Mouse (Mus musculus): ENCODE measurements at regions not wholly inside any gene's neighbourhood (a gene's known extent, or its start where the extent isn't known, plus 50 kb on each side); places are given as distances from the start of the nearest gene placed in this dataset.

- no peaks in the 10 kb centered on the region for H3K36me3 ChIP-seq (ENCODE audit: insufficient read depth, low read length)
- H3K9me3 ChIP-seq (ENCODE audit: low read length), result no peaks in the 10 kb centered on the region
- H3K27me3 ChIP-seq (ENCODE audit: insufficient read depth, low read length), result no peaks in the 10 kb centered on the region
- H3K4me1 ChIP-seq (replicated peaks; ENCODE audit: low read depth, low read length), result no peaks in the 10 kb centered on the region
- TF ChIP-seq NANOG (IDR thresholded peaks at IDR 0.05; ENCODE audit: borderline replicate concordance, low read length), result no peak
- peak; percentile 96 for TF ChIP-seq CTCF (conservative IDR thresholded peaks at IDR 0.05; ENCODE audit: low read length)
- no peak overlapping the region for H3K4me3 ChIP-seq (replicated peaks; ENCODE audit: low read length)
Measured at GRCm38 (mm10) chr8:78003888-78004543, 209.1 kb upstream of the Ttc29 start.

GRCm38 (mm10) chr8:78004891-78005290 is 208.2 kb upstream of the Ttc29 start:
- no peaks in the 10 kb centered on the region for H3K36me3 ChIP-seq (ENCODE audit: insufficient read depth, low read length)
- no peak overlapping the region for H3K4me3 ChIP-seq (replicated peaks; ENCODE audit: low read length)
- H3K4me1 ChIP-seq (replicated peaks; ENCODE audit: low read depth, low read length), result peaks cover 2% of the 10 kb centered on the region
- no peaks in the 10 kb centered on the region for H3K9me3 ChIP-seq (ENCODE audit: low read length)
- H3K27me3 ChIP-seq (ENCODE audit: insufficient read depth, low read length), result no peaks in the 10 kb centered on the region
- TF ChIP-seq NANOG (IDR thresholded peaks at IDR 0.05; ENCODE audit: borderline replicate concordance, low read length) (no peak), CTCF (conservative IDR thresholded peaks at IDR 0.05; ENCODE audit: low read length) (no peak), POU5F1 (IDR thresholded peaks at IDR 0.05; ENCODE audit: borderline replicate concordance, low read length) (no peak)

- Histone ChIP-seq H3K9me3 (ENCODE audit: low read length) (peaks cover 45% of the 10 kb centered on the region), H3K4me1 (replicated peaks; ENCODE audit: low read depth, low read length) (peaks cover 20% of the 10 kb centered on the region), H3K27me3 (ENCODE audit: insufficient read depth, low read length) (no peaks in the 10 kb centered on the region), H3K4me3 (replicated peaks; ENCODE audit: low read length) (no peak overlapping the region), H3K36me3 (ENCODE audit: insufficient read depth, low read length) (no peaks in the 10 kb centered on the region; the same call in 1 of the 2 replicates)
- no peak for TF ChIP-seq POU5F1 (IDR thresholded peaks at IDR 0.05; ENCODE audit: borderline replicate concordance, low read length)
- TF ChIP-seq NANOG (IDR thresholded peaks at IDR 0.05; ENCODE audit: borderline replicate concordance, low read length), result peak; percentile 76
Measured at GRCm38 (mm10) chr8:78013101-78013500, 200.0 kb upstream of the Ttc29 start.

GRCm38 (mm10) chr8:78018430-78019180 is 194.5 kb upstream of the Ttc29 start:
- no peaks in the 10 kb centered on the region for H3K27me3 ChIP-seq (ENCODE audit: insufficient read depth, low read length)
- peak; percentile 63; the same call in 1 of the 2 replicates for TF ChIP-seq NANOG (IDR thresholded peaks at IDR 0.05; ENCODE audit: borderline replicate concordance, low read length)
- no peak for TF ChIP-seq CTCF (conservative IDR thresholded peaks at IDR 0.05; ENCODE audit: low read length)
- H3K4me1 ChIP-seq (replicated peaks; ENCODE audit: low read depth, low read length), result peaks cover 29% of the 10 kb centered on the region
- H3K4me3 ChIP-seq (replicated peaks; ENCODE audit: low read length), result 0 out of 2 replicates have a peak overlapping the region, but pooled peaks have one; percentile 21
- no peaks in the 10 kb centered on the region; the same call in 1 of the 2 replicates for H3K36me3 ChIP-seq (ENCODE audit: insufficient read depth, low read length)
- H3K9me3 ChIP-seq (ENCODE audit: low read length), result peaks cover 27% of the 10 kb centered on the region

- Histone ChIP-seq H3K4me1 (replicated peaks; ENCODE audit: low read depth, low read length) (peaks cover 33% of the 10 kb centered on the region), H3K27me3 (ENCODE audit: insufficient read depth, low read length) (no peaks in the 10 kb centered on the region), H3K4me3 (replicated peaks; ENCODE audit: low read length) (no peak overlapping the region), H3K9me3 (ENCODE audit: low read length) (no peaks in the 10 kb centered on the region), H3K36me3 (ENCODE audit: insufficient read depth, low read length) (no peaks in the 10 kb centered on the region)
- no peak for TF ChIP-seq CTCF (conservative IDR thresholded peaks at IDR 0.05; ENCODE audit: low read length)
- TF ChIP-seq NANOG (IDR thresholded peaks at IDR 0.05; ENCODE audit: borderline replicate concordance, low read length), result no peak
- no peak for TF ChIP-seq POU5F1 (IDR thresholded peaks at IDR 0.05; ENCODE audit: borderline replicate concordance, low read length)
Measured at GRCm38 (mm10) chr8:78021473-78021872, 191.6 kb upstream of the Ttc29 start.

- no peak for TF ChIP-seq POU5F1 (IDR thresholded peaks at IDR 0.05; ENCODE audit: borderline replicate concordance, low read length)
- no peak for TF ChIP-seq NANOG (IDR thresholded peaks at IDR 0.05; ENCODE audit: borderline replicate concordance, low read length)
- TF ChIP-seq CTCF (conservative IDR thresholded peaks at IDR 0.05; ENCODE audit: low read length), result no peak
- no peaks in the 10 kb centered on the region for H3K9me3 ChIP-seq (ENCODE audit: low read length)
- H3K27me3 ChIP-seq (ENCODE audit: insufficient read depth, low read length), result no peaks in the 10 kb centered on the region
- H3K4me3 ChIP-seq (replicated peaks; ENCODE audit: low read length), result no peak overlapping the region
- H3K36me3 ChIP-seq (ENCODE audit: insufficient read depth, low read length), result no peaks in the 10 kb centered on the region
- H3K4me1 ChIP-seq (replicated peaks; ENCODE audit: low read depth, low read length), result peaks cover 31% of the 10 kb centered on the region
Measured at GRCm38 (mm10) chr8:78022986-78023385, 190.1 kb upstream of the Ttc29 start.

GRCm38 (mm10) chr8:78023467-78023866 is 189.6 kb upstream of the Ttc29 start:
- H3K27me3 ChIP-seq (ENCODE audit: insufficient read depth, low read length), result no peaks in the 10 kb centered on the region
- TF ChIP-seq CTCF (conservative IDR thresholded peaks at IDR 0.05; ENCODE audit: low read length) (no peak), NANOG (IDR thresholded peaks at IDR 0.05; ENCODE audit: borderline replicate concordance, low read length) (no peak), POU5F1 (IDR thresholded peaks at IDR 0.05; ENCODE audit: borderline replicate concordance, low read length) (no peak)
- no peaks in the 10 kb centered on the region for H3K36me3 ChIP-seq (ENCODE audit: insufficient read depth, low read length)
- H3K4me1 ChIP-seq (replicated peaks; ENCODE audit: low read depth, low read length), result peaks cover 26% of the 10 kb centered on the region
- H3K4me3 ChIP-seq (replicated peaks; ENCODE audit: low read length), result no peak overlapping the region
- no peaks in the 10 kb centered on the region for H3K9me3 ChIP-seq (ENCODE audit: low read length)

GRCm38 (mm10) chr8:78023936-78024335 is 189.2 kb upstream of the Ttc29 start:
- no peaks in the 10 kb centered on the region for H3K36me3 ChIP-seq (ENCODE audit: insufficient read depth, low read length)
- no peaks in the 10 kb centered on the region for H3K9me3 ChIP-seq (ENCODE audit: low read length)
- TF ChIP-seq NANOG (IDR thresholded peaks at IDR 0.05; ENCODE audit: borderline replicate concordance, low read length) (no peak), POU5F1 (IDR thresholded peaks at IDR 0.05; ENCODE audit: borderline replicate concordance, low read length) (no peak), CTCF (conservative IDR thresholded peaks at IDR 0.05; ENCODE audit: low read length) (no peak)
- no peak overlapping the region for H3K4me3 ChIP-seq (replicated peaks; ENCODE audit: low read length)
- no peaks in the 10 kb centered on the region for H3K27me3 ChIP-seq (ENCODE audit: insufficient read depth, low read length)
- peaks cover 21% of the 10 kb centered on the region for H3K4me1 ChIP-seq (replicated peaks; ENCODE audit: low read depth, low read length)

All from E14TG2a.4 (cell line).